Mouse (Mus musculus) midbrain, embryonic 16.5 days (tissue): ENCODE results near the gene Arhgap10. TPM values are rescaled to one million over a fixed set of nuclear protein-coding genes. Genes with fewer than 3 reads are reported as not detected.

Source experiments
- ATAC-seq: fragments of 200-750 bp; cut with Nextera tagmentation; 2 replicates; pipeline ENCODE4 v1.8.0; 2017; ENCODE audit warnings: moderate TSS enrichment
- H3K27ac ChIP-seq: fragments of 300-500 bp; sonication (generic); 2 replicates; pipeline ENCODE4 v1.5.1; 2014; ENCODE audit warnings: mild to moderate bottlenecking, low read length, mixed read lengths
- H3K27me3 ChIP-seq: fragments of 300-500 bp; sonication (generic); 2 replicates; pipeline ENCODE4 v1.6.1; 2014; ENCODE audit warnings: low read depth, low read length, mixed read lengths; ENCODE audit not compliant: control insufficient read depth, insufficient read depth
- H3K36me3 ChIP-seq: fragments of 300-500 bp; sonication (generic); 2 replicates; pipeline ENCODE4 v1.6.1; 2014; ENCODE audit warnings: mild to moderate bottlenecking, low read length, moderate library complexity, mixed read lengths; ENCODE audit not compliant: control insufficient read depth, insufficient read depth
- H3K4me1 ChIP-seq: fragments of 300-500 bp; sonication (generic); 2 replicates; pipeline ENCODE4 v1.6.1; 2014; ENCODE audit warnings: mild to moderate bottlenecking, low read length, mixed read lengths; ENCODE audit not compliant: control insufficient read depth, insufficient read depth
- H3K4me2 ChIP-seq: fragments of 300-500 bp; sonication (generic); 2 replicates; pipeline ENCODE4 v1.6.1; 2014; ENCODE audit warnings: mild to moderate bottlenecking, low read length, mixed read lengths
- H3K4me3 ChIP-seq: fragments of 300-500 bp; sonication (generic); 2 replicates; pipeline ENCODE4 v1.5.1; 2014; ENCODE audit warnings: low read depth, mild to moderate bottlenecking, low read length, moderate library complexity, mixed read lengths
- H3K9ac ChIP-seq: fragments of 300-500 bp; sonication (generic); 2 replicates; pipeline ENCODE4 v1.6.1; 2014; ENCODE audit warnings: low read depth, low read length, mixed read lengths
- H3K9me3 ChIP-seq: fragments of 300-500 bp; sonication (generic); replicated peaks from 2 replicates; pipeline ENCODE4 v1.6.1; 2014; ENCODE audit warnings: mild to moderate bottlenecking, low read length, mixed read lengths; ENCODE audit not compliant: control insufficient read depth, poor library complexity, severe bottlenecking
- WGBS: fragments of 180-500 bp; shearing (Covaris S2); extraction: QIAGEN DNeasy Blood & Tissue Kit; methylation state at CpG from one replicate; pipeline ENCODE4 v1.1.7; 2014; 5-methylcytosine and 5-hydroxymethylcytosine counted together
- polyA plus RNA-seq: library from polyadenylated mRNA; unstranded; fragments of >200 nt; fragmentation: Nextera tagmentation; extraction: Ambion mirVana; gene quantifications from 2 replicates; pipeline ENCODE4 v1.2.1, GENCODE M21; 2015

Arhgap10 gene
- polyA plus RNA-seq, 1 experiment from 2014 or later: 2.8 TPM

DNA sequence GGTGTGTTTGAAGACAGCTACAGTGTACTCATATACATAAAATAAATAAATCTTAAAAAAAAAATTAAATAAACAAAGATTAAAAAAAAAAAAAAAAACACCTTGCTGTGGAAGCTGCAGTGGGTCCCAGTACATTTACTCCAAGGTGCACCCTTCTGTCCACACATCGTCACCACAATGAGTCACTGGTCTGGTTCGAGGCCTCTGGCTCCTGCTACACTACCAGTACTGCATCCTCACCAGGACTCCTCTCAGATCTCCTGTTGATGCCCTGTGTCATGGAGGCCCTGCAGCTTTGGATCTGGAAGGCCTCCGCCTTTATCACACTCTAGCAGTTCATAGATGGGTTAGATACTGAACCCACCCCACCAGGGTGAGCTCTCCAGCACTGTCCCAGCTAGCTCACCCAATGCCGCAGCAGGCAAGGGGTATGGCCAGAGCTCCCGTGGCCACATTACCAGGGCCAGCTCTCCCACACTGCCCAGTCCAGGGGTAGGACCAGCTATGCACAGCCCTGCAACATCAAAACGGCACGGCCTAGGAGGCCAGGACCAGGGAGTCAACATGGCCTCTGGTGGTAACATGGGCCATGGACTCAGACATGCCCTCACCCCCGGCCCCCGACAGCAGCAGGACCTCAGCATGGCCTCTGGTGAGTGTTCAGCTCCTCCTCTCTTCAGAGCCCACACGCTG, 26.4 kb downstream of the Arhgap10 start:
- no peak overlapping the region for H3K27ac ChIP-seq
- H3K4me2 ChIP-seq: no peak overlapping the region
- no peak overlapping the region for H3K9ac ChIP-seq
- ATAC-seq: 0 out of 2 replicates have a peak, but pooled peaks have one; percentile 17
- H3K36me3 ChIP-seq: no peaks in the 10 kb centered on the region
- no peak overlapping the region for H3K4me3 ChIP-seq
- no peaks in the 10 kb centered on the region for H3K9me3 ChIP-seq
- WGBS: 99% methylated on average over 10 of the region's 10 CpGs
- no peaks in the 10 kb centered on the region for H3K4me1 ChIP-seq
- H3K27me3 ChIP-seq: no peaks in the 10 kb centered on the region

DNA sequence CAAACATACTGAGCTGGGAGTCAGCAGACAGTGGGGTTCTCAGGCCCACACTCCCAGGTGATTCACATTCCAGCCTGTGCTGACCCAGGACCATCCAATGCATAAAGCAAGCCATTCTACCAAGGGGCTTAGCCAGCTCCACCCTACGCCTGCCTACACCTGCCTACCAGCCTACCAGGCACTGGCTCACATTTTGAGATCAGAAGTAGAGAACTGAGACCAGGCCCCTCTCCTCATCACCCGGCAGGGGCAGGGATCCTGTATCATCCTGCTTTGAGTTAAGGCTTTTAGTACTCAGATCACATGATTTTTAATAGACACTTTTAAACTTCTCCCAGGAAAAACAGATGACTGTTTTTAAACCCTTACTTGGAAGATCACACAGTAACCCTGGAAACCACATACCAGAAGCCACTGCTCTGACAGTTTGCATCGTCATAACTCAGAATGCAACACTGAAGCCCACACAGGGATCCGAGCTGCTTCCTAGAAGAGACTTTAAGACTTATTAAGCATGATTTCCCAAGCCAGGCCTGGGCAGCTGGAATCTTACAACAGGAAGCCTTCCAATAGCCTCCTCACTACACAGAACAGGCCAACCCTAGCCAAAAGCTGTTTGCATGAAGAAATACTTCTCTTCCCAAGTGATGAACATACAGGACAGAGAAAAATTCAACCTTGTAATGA, 27.5 kb downstream of the Arhgap10 start:
- Histone ChIP-seq H3K9ac (no peak overlapping the region), H3K27me3 (no peaks in the 10 kb centered on the region), H3K4me2 (no peak overlapping the region), H3K9me3 (no peaks in the 10 kb centered on the region), H3K27ac (no peak overlapping the region), H3K4me1 (no peaks in the 10 kb centered on the region), H3K36me3 (no peaks in the 10 kb centered on the region), H3K4me3 (no peak overlapping the region)
- 65% methylated on average over 4 of the region's 4 CpGs for WGBS
- ATAC-seq: no peak

DNA sequence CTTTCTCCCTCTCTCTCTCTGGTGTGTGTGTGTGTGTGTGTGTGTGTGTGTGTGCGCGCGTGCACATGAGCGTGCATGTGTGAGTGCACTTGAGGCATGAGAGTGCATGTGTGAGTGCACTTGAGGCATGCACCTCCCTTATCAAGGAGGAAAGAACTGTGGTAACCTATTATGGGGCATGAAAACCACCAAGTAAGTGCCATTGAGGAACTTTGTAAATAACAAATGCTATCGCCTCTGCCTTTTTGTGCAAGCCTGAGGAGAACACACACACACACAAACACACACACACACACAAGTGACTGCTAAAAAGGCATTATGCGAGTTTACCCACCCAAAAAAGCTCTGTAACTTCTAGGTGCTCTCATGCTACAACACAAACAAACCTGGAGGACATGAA, 28.5 kb downstream of the Arhgap10 start:
- Histone ChIP-seq H3K27ac (no peak overlapping the region), H3K4me3 (no peak overlapping the region), H3K27me3 (no peaks in the 10 kb centered on the region), H3K4me1 (no peaks in the 10 kb centered on the region), H3K4me2 (no peak overlapping the region), H3K9ac (no peak overlapping the region), H3K9me3 (no peaks in the 10 kb centered on the region), H3K36me3 (no peaks in the 10 kb centered on the region)
- no peak for ATAC-seq
- 98% methylated on average over 6 of the region's 6 CpGs for WGBS

GRCm38 (mm10) chr8:77488215-77488606, 29.5 kb downstream of the Arhgap10 start:
- H3K4me2 ChIP-seq: no peak overlapping the region
- H3K9ac ChIP-seq: no peak overlapping the region
- no peak overlapping the region for H3K4me3 ChIP-seq
- WGBS: 85% methylated on average over 4 of the region's 4 CpGs
- H3K9me3 ChIP-seq: no peaks in the 10 kb centered on the region
- no peak for ATAC-seq
- H3K27me3 ChIP-seq: no peaks in the 10 kb centered on the region
- H3K27ac ChIP-seq: no peak overlapping the region
- H3K4me1 ChIP-seq: no peaks in the 10 kb centered on the region
- H3K36me3 ChIP-seq: no peaks in the 10 kb centered on the region

DNA sequence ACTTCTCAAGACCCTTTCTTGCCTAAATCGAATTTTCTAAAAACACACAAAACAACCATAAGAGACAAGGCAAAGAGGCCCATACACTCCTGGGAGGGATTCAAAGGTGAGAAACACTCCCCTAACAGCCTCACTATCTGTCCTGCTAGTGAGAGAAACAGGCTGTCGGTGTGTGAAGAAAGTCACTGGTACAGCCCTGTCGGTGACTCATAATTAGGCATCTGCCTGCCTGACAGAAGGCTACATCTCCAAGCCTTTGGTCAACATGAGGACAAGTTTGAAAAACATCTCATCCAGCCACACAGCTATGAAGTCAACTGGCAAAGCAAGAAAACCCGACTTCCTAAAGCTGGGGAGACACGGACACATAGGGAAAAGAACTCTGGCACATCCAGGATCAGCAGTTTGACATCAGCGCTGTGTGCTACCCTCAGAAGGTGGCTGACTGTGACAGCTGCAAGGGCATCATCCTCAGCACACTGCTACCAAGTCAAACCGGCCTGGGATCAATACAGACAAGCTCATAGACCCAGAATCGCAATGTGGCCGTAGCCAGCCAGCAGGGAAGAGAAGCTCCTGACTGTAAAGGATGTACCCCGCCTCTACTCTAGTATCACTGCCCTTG, 30.1 kb downstream of the Arhgap10 start:
- Histone ChIP-seq H3K27me3 (no peaks in the 10 kb centered on the region), H3K4me3 (no peak overlapping the region), H3K4me2 (no peak overlapping the region), H3K9me3 (no peaks in the 10 kb centered on the region), H3K4me1 (no peaks in the 10 kb centered on the region), H3K9ac (no peak overlapping the region), H3K27ac (no peak overlapping the region), H3K36me3 (no peaks in the 10 kb centered on the region)
- no peak for ATAC-seq
- WGBS: 91% methylated on average over 10 of the region's 10 CpGs

GRCm38 (mm10) chr8:77486749-77487148, 31.0 kb downstream of the Arhgap10 start:
- no peak overlapping the region for H3K4me2 ChIP-seq
- H3K9ac ChIP-seq: no peak overlapping the region
- H3K27me3 ChIP-seq: no peaks in the 10 kb centered on the region
- H3K27ac ChIP-seq: no peak overlapping the region
- no peaks in the 10 kb centered on the region for H3K4me1 ChIP-seq
- H3K4me3 ChIP-seq: no peak overlapping the region
- no peak for ATAC-seq
- WGBS: 90% methylated on average over 2 of the region's 2 CpGs
- no peaks in the 10 kb centered on the region for H3K9me3 ChIP-seq
- no peaks in the 10 kb centered on the region for H3K36me3 ChIP-seq

DNA sequence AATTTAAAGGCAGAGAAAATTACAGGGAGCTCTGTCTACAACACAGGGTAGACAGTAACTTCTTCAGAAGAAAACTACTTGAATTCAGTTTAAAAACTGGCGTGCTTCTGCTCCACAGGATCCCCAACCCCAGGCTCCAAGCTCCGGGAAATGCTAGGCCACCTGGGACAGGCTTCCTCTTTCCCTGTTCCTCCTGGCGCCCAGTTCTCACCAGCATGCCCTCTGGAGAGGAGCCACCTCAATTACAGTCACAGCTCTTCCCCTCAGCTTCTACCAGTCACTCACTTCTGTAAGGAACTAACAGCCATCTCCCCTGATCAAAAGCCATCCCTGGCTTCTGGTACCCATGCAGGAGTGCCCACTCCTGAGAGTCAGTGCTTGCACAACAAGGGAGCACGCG, 32.9 kb downstream of the Arhgap10 start:
- Histone ChIP-seq H3K4me2 (no peak overlapping the region), H3K9me3 (no peaks in the 10 kb centered on the region), H3K4me3 (no peak overlapping the region), H3K4me1 (no peaks in the 10 kb centered on the region), H3K27ac (no peak overlapping the region), H3K27me3 (no peaks in the 10 kb centered on the region), H3K9ac (no peak overlapping the region), H3K36me3 (no peaks in the 10 kb centered on the region)
- ATAC-seq: no peak
- 83% methylated on average over 5 of the region's 5 CpGs for WGBS

DNA sequence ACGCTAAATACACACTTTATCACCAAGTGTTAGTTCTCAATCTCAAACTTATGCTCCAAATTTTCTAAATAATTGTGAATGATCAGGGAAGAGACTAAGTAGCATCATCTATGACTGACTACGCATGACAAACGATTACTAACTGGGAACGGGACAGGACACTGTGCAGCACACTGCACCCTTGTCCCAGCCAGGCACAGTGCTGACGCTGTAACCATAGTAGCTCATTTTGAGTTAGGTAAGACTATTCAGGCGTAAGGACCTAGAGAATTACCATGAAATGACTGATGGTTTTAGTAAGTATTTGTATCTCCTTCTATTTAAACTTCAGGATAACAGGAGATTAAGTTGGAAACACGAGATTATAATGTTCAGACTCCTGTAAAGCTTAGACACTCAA, 33.5 kb downstream of the Arhgap10 start:
- no peak for ATAC-seq
- no peaks in the 10 kb centered on the region for H3K4me1 ChIP-seq
- H3K9ac ChIP-seq: no peak overlapping the region
- WGBS: 59% methylated on average over 7 of the region's 7 CpGs
- no peak overlapping the region for H3K4me2 ChIP-seq
- no peak overlapping the region for H3K4me3 ChIP-seq
- no peak overlapping the region for H3K27ac ChIP-seq
- no peaks in the 10 kb centered on the region for H3K9me3 ChIP-seq
- no peaks in the 10 kb centered on the region for H3K27me3 ChIP-seq
- no peaks in the 10 kb centered on the region for H3K36me3 ChIP-seq

- H3K9me3 ChIP-seq: no peaks in the 10 kb centered on the region
- ATAC-seq: no peak
- no peak overlapping the region for H3K4me3 ChIP-seq
- no peak overlapping the region for H3K27ac ChIP-seq
- no peaks in the 10 kb centered on the region for H3K4me1 ChIP-seq
- H3K9ac ChIP-seq: no peak overlapping the region
- H3K36me3 ChIP-seq: no peaks in the 10 kb centered on the region
- WGBS: 84% methylated on average over 4 of the region's 4 CpGs
- no peaks in the 10 kb centered on the region for H3K27me3 ChIP-seq
- no peak overlapping the region for H3K4me2 ChIP-seq
These were observed 34.1 kb downstream of the Arhgap10 start for GRCm38 (mm10) chr8:77483676-77484075.
